Mouse (Mus musculus): ENCODE measurements at regions not wholly inside any gene's neighbourhood (a gene's known extent, or its start where the extent isn't known, plus 50 kb on each side); places are given as distances from the start of the nearest gene placed in this dataset.
A peak's percentile ranks its signal among the peaks of the same experiment; 100 is the strongest.

GRCm38 (mm10) chr2:33981321-33981720 is 93.6 kb upstream of the Mvb12b start:
- no peak for DNase-seq

- DNase-seq = no peak
These were observed 93.1 kb upstream of the Mvb12b start for GRCm38 (mm10) chr2:33980884-33981283.

GRCm38 (mm10) chr2:33979276-33979675 is 91.5 kb upstream of the Mvb12b start:
- DNase-seq = no peak

- DNase-seq = no peak
These were observed 90.8 kb upstream of the Mvb12b start for GRCm38 (mm10) chr2:33978550-33978949.

GRCm38 (mm10) chr2:33977576-33978352 is 90.0 kb upstream of the Mvb12b start:
- no peak for DNase-seq

GRCm38 (mm10) chr2:33977151-33977550 is 89.4 kb upstream of the Mvb12b start:
- DNase-seq = no peak

GRCm38 (mm10) chr2:33976183-33976582 is 88.4 kb upstream of the Mvb12b start:
- no peak for DNase-seq

GRCm38 (mm10) chr2:33975423-33976127 is 87.8 kb upstream of the Mvb12b start:
- peak; percentile 41 to 79 for DNase-seq

- no peak for DNase-seq
These were observed 87.1 kb upstream of the Mvb12b start for GRCm38 (mm10) chr2:33974737-33975422.

GRCm38 (mm10) chr2:33974031-33974430 is 86.3 kb upstream of the Mvb12b start:
- no peak for DNase-seq

GRCm38 (mm10) chr2:33973213-33973834 is 85.6 kb upstream of the Mvb12b start:
- DNase-seq = peak; percentile 38 to 67

GRCm38 (mm10) chr2:33966984-33967421 is 79.3 kb upstream of the Mvb12b start:
- no peak for DNase-seq

GRCm38 (mm10) chr2:33966389-33966983 is 78.7 kb upstream of the Mvb12b start:
- DNase-seq = no peak

GRCm38 (mm10) chr2:33964096-33964495 is 76.3 kb upstream of the Mvb12b start:
- DNase-seq = no peak

GRCm38 (mm10) chr2:33962355-33963037 is 74.8 kb upstream of the Mvb12b start:
- no peak for DNase-seq

- DNase-seq = no peak
These were observed 73.8 kb upstream of the Mvb12b start for GRCm38 (mm10) chr2:33961566-33961965.

- peak; percentile 12 to 42 for DNase-seq
These were observed 70.0 kb upstream of the Mvb12b start for GRCm38 (mm10) chr2:33957754-33958153.

- DNase-seq = no peak
These were observed 56.6 kb upstream of the Mvb12b start for GRCm38 (mm10) chr2:33944301-33944700.

- DNase-seq = no peak
These were observed 54.3 kb upstream of the Mvb12b start for GRCm38 (mm10) chr2:33942085-33942484.

- no peak for DNase-seq
These were observed 53.6 kb upstream of the Mvb12b start for GRCm38 (mm10) chr2:33941316-33941715.

- no peak for DNase-seq
These were observed 52.1 kb upstream of the Mvb12b start for GRCm38 (mm10) chr2:33939836-33940235.

All from kidney, adult 8-10 months (tissue).